Mouse (Mus musculus) liver, postnatal 0 days (tissue): ENCODE results near the gene Gm525.

Experiments used
- CTCF ChIP-seq: sonication (generic); IDR thresholded peaks from 2 replicates; pipeline ENCODE4 v1.5.1; 2016; ENCODE audit warnings: antibody characterized with exemption, low read depth
- EP300 ChIP-seq: IDR thresholded peaks from 2 replicates; pipeline ENCODE4 v1.6.1; 2016; ENCODE audit warnings: antibody characterized with exemption, low read depth, mild to moderate bottlenecking

GRCm38 (mm10) chr11:89103166-89103565 is 29.5 kb downstream of the Gm525 start:
- TF ChIP-seq CTCF (no peak), EP300 (no peak)
